Mouse (Mus musculus): Measurements from ENCODE around the gene Ndufa13. TPM values are rescaled to one million over a fixed set of nuclear protein-coding genes. Genes with fewer than 3 reads are reported as not detected.

The Ndufa13 gene
- polyA plus RNA-seq, 1 experiment from 2014 or later = 209 TPM

DNA sequence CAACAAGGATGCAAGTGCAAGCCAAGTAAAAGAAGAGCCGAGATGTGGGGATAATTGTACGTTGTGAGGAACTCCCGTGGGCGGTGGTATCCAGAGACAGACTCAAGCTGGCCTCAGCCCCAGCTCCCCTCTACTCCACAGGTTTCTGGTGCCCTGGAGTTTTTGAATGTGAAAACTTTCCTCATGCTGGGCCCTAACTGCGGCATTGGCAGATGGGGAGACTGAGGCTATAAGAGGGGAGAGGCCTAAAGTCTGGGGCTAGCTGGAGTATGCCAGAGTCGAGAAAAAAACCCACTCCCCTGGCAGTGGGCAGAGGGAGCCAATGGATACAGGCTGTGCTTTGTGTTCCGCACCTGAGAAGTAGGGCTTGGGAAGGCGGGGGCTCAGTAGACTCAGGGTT is 1.7 kb upstream of the Ndufa13 start:
- peaks cover 42% of the 10 kb centered on the region for H3K4me1 ChIP-seq
- no peaks in the 10 kb centered on the region for H3K9me3 ChIP-seq (replicated peaks)
- no peak overlapping the region for H3K4me3 ChIP-seq (replicated peaks)
- 87% methylated on average over 8 of the region's 8 CpGs for WGBS
- H3K36me3 ChIP-seq = peaks cover 16% of the 10 kb centered on the region
- peak overlapping the region; percentile 77 for H3K27ac ChIP-seq (replicated peaks)
- H3K27me3 ChIP-seq (replicated peaks) = no peaks in the 10 kb centered on the region
- H3K9ac ChIP-seq (replicated peaks) = no peak overlapping the region
- peak overlapping the region; percentile 99 for H3K4me2 ChIP-seq
- no peak for ATAC-seq (ENCODE audit: low FRiP score)

DNA sequence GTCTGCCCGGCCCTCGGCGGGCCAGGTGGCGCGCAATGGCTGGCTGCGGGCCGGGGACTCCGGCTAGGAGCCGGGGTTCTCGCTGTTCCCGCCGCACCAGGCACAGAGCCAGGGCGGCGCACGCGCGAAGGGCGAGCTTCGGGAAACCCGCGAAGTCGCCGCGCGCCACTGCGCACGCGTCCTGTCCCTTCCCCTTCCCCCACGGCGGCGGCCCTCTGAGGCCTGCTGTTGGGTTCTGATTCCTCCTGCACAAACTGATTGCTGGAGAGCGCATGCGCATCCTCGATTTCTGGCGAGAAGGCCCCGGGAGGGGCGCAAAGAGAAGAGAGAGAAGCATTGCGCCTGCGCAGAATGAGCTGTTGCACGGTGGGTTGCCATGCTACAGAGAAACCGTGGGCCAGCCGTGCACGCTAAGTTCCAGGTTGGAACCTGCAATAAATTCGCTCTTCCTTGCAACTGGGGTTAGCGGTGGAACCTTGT is 745 bp upstream of the Ndufa13 start:
- Histone ChIP-seq H3K36me3 (peaks cover 10% of the 10 kb centered on the region), H3K9me3 (replicated peaks) (no peaks in the 10 kb centered on the region), H3K4me3 (replicated peaks) (peak overlapping the region; percentile 77), H3K27ac (replicated peaks) (peak overlapping the region; percentile 93), H3K27me3 (replicated peaks) (no peaks in the 10 kb centered on the region), H3K4me1 (peaks cover 50% of the 10 kb centered on the region), H3K4me2 (peak overlapping the region; percentile 99), H3K9ac (replicated peaks) (peak overlapping the region; percentile 69)
- WGBS = under 1% methylated on average over 45 of the region's 45 CpGs
- ATAC-seq (ENCODE audit: low FRiP score) = peak; percentile 89

DNA sequence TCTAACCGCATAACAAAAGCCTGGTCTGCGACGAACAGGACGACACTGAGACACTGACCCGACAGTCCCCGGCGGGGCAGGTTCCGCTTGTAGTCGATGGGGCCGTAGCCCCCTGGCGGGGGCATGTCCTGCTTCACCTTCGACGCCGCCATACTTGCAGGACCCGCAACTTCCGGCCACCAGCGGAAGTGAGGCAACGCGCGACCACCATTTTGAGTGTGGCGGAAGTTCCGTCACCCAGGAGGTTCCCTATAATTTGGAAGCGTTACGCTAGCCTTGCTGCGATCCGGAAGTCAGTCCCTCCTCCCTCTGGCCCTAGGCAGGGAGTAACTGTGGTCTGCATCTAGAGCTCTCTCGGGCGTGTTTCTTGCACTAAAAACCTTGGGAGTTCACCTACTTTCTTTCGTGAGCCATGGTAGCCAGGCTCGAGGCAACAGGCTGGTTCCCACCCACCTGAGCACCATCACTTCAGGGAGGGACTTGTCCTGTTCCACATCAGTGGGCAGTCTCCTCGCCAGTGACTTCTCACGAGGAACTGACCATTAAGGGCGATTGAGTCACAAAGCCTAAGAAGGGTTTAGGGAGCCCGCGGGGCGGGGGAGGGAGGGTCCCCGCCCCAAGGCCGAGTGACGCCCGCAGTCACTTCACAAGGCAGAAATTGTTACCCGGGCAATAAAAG is 735 bp downstream of the Ndufa13 start:
- Histone ChIP-seq H3K4me2 (peak overlapping the region; percentile 99), H3K27me3 (replicated peaks) (no peaks in the 10 kb centered on the region), H3K36me3 (no peaks in the 10 kb centered on the region), H3K9me3 (replicated peaks) (no peaks in the 10 kb centered on the region), H3K27ac (replicated peaks) (peak overlapping the region; percentile 93), H3K4me1 (peaks cover 65% of the 10 kb centered on the region), H3K9ac (replicated peaks) (peak overlapping the region; percentile 78), H3K4me3 (replicated peaks) (peak overlapping the region; percentile 77)
- 1% methylated on average over 41 of the region's 41 CpGs for WGBS
- peak; percentile 70 for ATAC-seq (ENCODE audit: low FRiP score)

DNA sequence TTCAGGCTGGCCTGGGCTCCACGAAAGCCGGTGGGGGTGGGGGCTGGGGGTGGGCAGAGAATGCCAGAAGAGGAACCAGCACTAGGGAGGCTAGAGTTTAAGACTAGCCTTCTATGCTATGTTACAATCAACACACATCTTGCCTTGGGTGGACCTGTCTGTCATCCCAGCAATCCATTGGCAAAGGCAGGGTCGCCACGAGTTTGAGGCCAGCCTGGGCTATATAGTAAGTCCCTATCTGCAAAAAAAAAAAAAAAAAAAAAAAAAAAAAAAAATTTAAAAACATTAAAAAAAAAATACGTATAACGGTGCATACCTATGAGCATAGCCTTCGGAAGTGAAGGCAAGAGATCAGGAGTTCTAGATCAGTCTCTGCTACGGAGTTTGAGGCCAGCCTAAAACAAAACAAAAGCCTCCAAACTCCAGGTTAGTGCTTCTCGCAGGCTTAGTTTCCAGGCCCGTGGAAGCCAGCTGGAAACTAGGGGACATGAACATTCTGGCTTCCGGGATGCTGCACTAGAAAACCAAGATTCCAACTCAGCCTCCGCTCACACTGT is 1.4 kb downstream of the Ndufa13 start:
- peaks cover 71% of the 10 kb centered on the region for H3K4me1 ChIP-seq
- H3K4me3 ChIP-seq (replicated peaks) = peak overlapping the region; percentile 77
- peak overlapping the region; percentile 93 for H3K27ac ChIP-seq (replicated peaks)
- H3K36me3 ChIP-seq = no peaks in the 10 kb centered on the region
- peak overlapping the region; percentile 78 for H3K9ac ChIP-seq (replicated peaks)
- 15% methylated on average over 12 of the region's 12 CpGs for WGBS
- peak overlapping the region; percentile 99 for H3K4me2 ChIP-seq
- no peaks in the 10 kb centered on the region for H3K9me3 ChIP-seq (replicated peaks)
- no peak; the same call in 1 of the 2 replicates for ATAC-seq (ENCODE audit: low FRiP score)
- H3K27me3 ChIP-seq (replicated peaks) = no peaks in the 10 kb centered on the region

DNA sequence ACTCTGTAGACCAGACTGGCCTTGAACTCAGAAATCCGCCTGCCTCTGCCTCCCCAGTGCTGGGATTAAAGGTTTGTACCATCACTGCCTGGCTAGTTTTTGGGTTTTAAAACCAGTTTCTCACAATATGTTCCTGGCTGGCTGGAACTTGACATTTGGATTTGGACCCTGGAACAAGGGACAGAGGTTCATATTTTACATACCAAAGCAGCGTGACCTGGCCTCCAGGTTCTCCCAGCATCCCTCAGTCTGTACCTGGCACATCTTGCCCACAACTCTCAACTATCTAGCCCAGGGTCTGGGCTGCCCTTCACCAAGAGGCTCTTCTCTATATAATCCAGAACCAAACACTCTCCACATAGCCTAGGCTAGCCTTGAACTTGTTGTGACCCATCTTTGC is 2.5 kb downstream of the Ndufa13 start:
- Histone ChIP-seq H3K9me3 (replicated peaks) (no peaks in the 10 kb centered on the region), H3K9ac (replicated peaks) (no peak overlapping the region), H3K36me3 (no peaks in the 10 kb centered on the region), H3K4me2 (peak overlapping the region; percentile 99; the same call in 1 of the 2 replicates), H3K4me3 (replicated peaks) (peak overlapping the region; percentile 77; the same call in 1 of the 2 replicates), H3K4me1 (peaks cover 81% of the 10 kb centered on the region), H3K27me3 (replicated peaks) (no peaks in the 10 kb centered on the region), H3K27ac (replicated peaks) (no peak overlapping the region)
- no peak for ATAC-seq (ENCODE audit: low FRiP score)
- 98% methylated on average over 2 of the region's 2 CpGs for WGBS

DNA sequence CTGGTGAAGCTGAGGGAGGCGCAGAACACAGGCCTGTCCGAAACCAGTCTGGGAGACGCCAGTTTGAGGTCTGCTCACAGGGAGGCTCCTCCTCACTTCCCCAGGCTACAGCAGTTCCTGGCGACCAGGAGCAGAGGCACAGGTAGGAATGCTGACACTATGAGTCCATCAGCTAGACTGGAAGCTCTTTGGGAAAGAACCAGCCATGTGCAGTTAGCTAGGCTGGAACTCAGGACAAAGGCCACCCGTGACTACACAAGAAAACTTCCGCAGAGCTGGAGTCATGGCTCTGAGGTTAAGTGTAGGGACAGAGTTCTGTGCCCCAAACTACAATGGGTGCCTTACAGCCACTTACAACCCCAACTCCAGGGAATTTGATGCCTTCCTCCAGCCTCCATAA is 4.5 kb downstream of the Ndufa13 start:
- no peak for ATAC-seq (ENCODE audit: low FRiP score)
- Histone ChIP-seq H3K9ac (replicated peaks) (no peak overlapping the region), H3K27ac (replicated peaks) (no peak overlapping the region), H3K27me3 (replicated peaks) (no peaks in the 10 kb centered on the region), H3K9me3 (replicated peaks) (no peaks in the 10 kb centered on the region), H3K4me3 (replicated peaks) (no peak overlapping the region), H3K4me1 (peaks cover 78% of the 10 kb centered on the region), H3K4me2 (no peak overlapping the region), H3K36me3 (peaks cover 6% of the 10 kb centered on the region; the same call in 1 of the 2 replicates)
- 88% methylated on average over 6 of the region's 6 CpGs for WGBS

DNA sequence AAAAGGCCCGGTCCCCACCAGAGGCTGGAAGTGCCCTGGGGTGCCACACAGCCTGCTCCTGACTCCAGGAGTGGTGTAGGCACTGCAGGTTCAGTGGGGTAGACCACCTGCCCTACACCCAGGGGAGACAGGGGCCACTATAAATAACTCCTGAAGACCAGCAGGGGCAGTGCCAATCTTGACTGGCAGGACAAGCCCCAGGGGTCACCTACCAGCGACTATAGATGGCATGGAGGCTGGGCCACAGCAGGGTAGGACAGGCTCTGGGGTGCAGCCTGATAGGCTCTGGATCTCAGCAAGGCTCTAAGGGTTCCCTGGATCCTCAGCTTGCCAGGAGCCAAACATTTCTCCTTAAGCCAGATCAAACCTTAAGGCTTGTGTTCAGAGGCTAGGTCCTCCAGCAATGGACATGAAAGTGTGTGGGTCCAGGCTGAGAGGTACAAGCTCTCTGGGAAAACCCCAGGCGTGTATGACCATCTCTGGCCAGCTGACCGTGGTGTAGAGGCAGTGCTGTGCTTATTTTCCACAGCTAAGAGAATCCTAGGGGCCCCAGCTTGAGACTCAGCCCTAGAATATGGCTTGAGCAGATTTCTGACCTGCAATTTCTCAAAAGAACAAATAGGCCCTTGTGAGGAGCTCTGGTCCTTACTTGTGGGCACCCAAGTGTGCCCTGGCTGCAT is 6.4 kb downstream of the Ndufa13 start:
- Histone ChIP-seq H3K36me3 (peaks cover 6% of the 10 kb centered on the region; the same call in 1 of the 2 replicates), H3K27ac (replicated peaks) (no peak overlapping the region), H3K9me3 (replicated peaks) (no peaks in the 10 kb centered on the region), H3K4me1 (peaks cover 69% of the 10 kb centered on the region), H3K9ac (replicated peaks) (no peak overlapping the region), H3K4me3 (replicated peaks) (no peak overlapping the region), H3K27me3 (replicated peaks) (no peaks in the 10 kb centered on the region), H3K4me2 (no peak overlapping the region)
- no peak for ATAC-seq (ENCODE audit: low FRiP score)
- 65% methylated on average over 4 of the region's 4 CpGs for WGBS

DNA sequence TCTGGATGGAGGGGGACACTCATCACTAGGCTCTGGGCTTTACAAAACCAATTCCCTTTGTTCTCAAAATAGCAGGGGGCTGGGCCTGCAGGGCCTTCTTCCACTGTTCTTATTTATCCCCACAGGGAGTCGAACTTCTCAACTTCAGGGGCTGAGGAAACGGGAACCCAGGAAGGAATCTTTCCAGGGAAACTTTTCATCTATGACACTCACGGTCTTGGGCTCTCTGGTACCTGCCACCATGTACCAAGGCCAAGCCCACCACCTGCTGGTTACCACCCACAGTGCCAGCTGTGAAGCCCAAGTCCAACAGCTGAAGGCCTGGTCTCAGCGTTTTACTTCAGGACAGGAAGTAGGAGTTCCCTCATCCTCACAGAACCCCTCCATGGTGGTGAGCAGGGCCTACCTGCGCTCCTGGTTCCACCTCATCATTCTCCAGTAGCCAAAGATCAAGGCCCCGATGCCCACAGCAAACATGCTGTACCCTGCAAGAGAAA is 7.5 kb downstream of the Ndufa13 start:
- Histone ChIP-seq H3K36me3 (peaks cover 6% of the 10 kb centered on the region; the same call in 1 of the 2 replicates), H3K4me3 (replicated peaks) (no peak overlapping the region), H3K4me2 (no peak overlapping the region), H3K4me1 (peaks cover 61% of the 10 kb centered on the region), H3K27me3 (replicated peaks) (peaks cover 6% of the 10 kb centered on the region), H3K9ac (replicated peaks) (no peak overlapping the region), H3K27ac (replicated peaks) (no peak overlapping the region), H3K9me3 (replicated peaks) (no peaks in the 10 kb centered on the region)
- no peak for ATAC-seq (ENCODE audit: low FRiP score)
- 52% methylated on average over 6 of the region's 6 CpGs for WGBS

DNA sequence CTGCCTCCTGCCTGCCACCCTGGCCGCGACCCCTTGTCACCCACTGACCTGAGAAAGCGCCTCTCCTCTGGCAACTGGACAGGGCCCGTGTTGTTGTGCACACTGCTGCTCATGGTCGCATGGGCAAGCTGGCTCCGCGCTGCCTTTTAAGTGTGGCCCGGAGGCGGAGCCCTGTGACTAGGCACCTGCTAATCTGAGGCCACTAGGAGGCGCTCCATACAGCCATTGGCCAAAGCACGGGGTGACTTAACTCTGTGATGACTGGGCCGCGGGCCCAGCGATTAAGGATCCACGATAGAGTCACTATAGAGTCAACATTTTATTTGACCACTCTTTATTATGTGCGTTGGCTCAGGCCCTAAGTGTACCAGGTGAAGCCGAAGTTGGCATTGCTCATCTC is 8.5 kb downstream of the Ndufa13 start:
- ATAC-seq (ENCODE audit: low FRiP score) = no peak
- no peaks in the 10 kb centered on the region for H3K9me3 ChIP-seq (replicated peaks)
- no peak overlapping the region for H3K27ac ChIP-seq (replicated peaks)
- WGBS = 45% methylated on average over 17 of the region's 17 CpGs
- peaks cover 17% of the 10 kb centered on the region for H3K27me3 ChIP-seq (replicated peaks)
- H3K9ac ChIP-seq (replicated peaks) = no peak overlapping the region
- peaks cover 6% of the 10 kb centered on the region; the same call in 1 of the 2 replicates for H3K36me3 ChIP-seq
- no peak overlapping the region for H3K4me2 ChIP-seq
- no peak overlapping the region for H3K4me3 ChIP-seq (replicated peaks)
- peaks cover 58% of the 10 kb centered on the region for H3K4me1 ChIP-seq

DNA sequence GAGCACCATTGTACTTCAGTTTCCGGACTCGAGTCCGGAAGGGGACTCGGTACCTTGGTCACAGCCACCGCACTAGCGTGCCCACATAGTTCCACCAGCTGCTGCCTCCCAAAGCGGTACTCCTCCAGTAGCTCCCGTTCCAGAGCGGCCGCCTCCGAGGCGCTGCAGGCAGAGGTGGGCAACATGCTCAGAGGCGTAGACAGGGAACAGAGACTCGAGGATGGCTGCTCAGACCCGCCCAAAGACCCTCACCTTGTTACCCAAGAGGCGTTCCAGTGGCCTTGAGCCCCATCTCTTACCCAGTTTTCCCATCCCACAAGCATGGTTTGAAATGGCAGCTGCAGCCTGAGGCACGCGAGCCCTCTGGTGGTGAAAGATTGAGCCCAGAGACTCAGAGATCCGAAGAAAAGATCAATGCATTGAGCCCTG is 11.5 kb downstream of the Ndufa13 start:
- Histone ChIP-seq H3K27ac (replicated peaks) (0 out of 2 replicates have a peak overlapping the region, but pooled peaks have one; percentile 2), H3K4me2 (peak overlapping the region; percentile 31; the same call in 1 of the 2 replicates), H3K4me1 (peaks cover 54% of the 10 kb centered on the region), H3K9ac (replicated peaks) (no peak overlapping the region; the same call in 1 of the 2 replicates), H3K4me3 (replicated peaks) (0 out of 2 replicates have a peak overlapping the region, but pooled peaks have one; percentile 5), H3K27me3 (replicated peaks) (peaks cover 46% of the 10 kb centered on the region), H3K9me3 (replicated peaks) (no peaks in the 10 kb centered on the region), H3K36me3 (peaks cover 6% of the 10 kb centered on the region; the same call in 1 of the 2 replicates)
- no peak for ATAC-seq (ENCODE audit: low FRiP score)
- 38% methylated on average over 19 of the region's 19 CpGs for WGBS

DNA sequence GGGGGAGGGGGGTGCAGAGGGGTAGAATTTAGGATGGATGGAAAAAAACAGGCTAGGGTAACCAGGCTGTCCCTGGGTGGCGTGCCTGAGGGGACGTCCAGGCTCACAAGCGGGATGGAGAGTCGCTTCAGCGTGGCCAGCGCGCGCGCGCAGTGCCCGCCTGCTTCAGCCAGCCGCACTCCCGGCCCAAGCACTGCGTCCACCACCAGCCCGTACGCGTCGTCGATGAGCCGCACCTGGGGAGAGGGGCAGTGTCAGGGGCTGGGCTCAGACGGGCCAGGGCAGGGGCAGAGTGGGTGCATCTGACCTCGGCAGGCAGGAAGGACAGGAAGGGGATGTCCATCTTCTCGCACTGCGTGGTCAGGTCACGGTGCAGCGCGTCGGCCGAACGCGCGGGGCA is 13.5 kb downstream of the Ndufa13 start:
- no peaks in the 10 kb centered on the region for H3K9me3 ChIP-seq (replicated peaks)
- 0 out of 2 replicates have a peak, but pooled peaks have one; percentile 11 for ATAC-seq (ENCODE audit: low FRiP score)
- 3% methylated on average over 32 of the region's 32 CpGs for WGBS
- peaks cover 66% of the 10 kb centered on the region for H3K27me3 ChIP-seq (replicated peaks)
- H3K9ac ChIP-seq (replicated peaks) = no peak overlapping the region
- peaks cover 3% of the 10 kb centered on the region; the same call in 1 of the 2 replicates for H3K36me3 ChIP-seq
- H3K4me2 ChIP-seq = peak overlapping the region; percentile 55
- peaks cover 40% of the 10 kb centered on the region for H3K4me1 ChIP-seq
- peak overlapping the region; percentile 24 for H3K4me3 ChIP-seq (replicated peaks)
- no peak overlapping the region for H3K27ac ChIP-seq (replicated peaks)
